Mouse (Mus musculus) layer of hippocampus, adult 18-20 months (tissue): ENCODE measurements around the gene Vmn1r7. TPM values are rescaled to one million over a fixed set of nuclear protein-coding genes. Genes with fewer than 3 reads are reported as not detected.
"Not testable (repeated sequence)": the region's sequence is repeated elsewhere in the genome, so short reads cannot be mapped to it uniquely, and the experiment has no call there.

Source experiments
- DNase-seq, 2 experiments: peaks; one replicate each; pipeline ENCODE4 v3.0.0; 2022; ENCODE audit warnings: low spot score in 2 of 2
- long read RNA-seq: library from polyadenylated mRNA; stranded (forward); transcript quantifications from one replicate; pipeline ENCODE4 v2.0.0, GENCODE M21; 2021
- total RNA-seq, 2 experiments: library from RNA; stranded (reverse); gene quantifications; 2 replicates each; pipeline ENCODE4 v1.2.3; 2021

The Vmn1r7 gene
- total RNA-seq = not detected
- long read RNA-seq = 0 reads

DNA sequence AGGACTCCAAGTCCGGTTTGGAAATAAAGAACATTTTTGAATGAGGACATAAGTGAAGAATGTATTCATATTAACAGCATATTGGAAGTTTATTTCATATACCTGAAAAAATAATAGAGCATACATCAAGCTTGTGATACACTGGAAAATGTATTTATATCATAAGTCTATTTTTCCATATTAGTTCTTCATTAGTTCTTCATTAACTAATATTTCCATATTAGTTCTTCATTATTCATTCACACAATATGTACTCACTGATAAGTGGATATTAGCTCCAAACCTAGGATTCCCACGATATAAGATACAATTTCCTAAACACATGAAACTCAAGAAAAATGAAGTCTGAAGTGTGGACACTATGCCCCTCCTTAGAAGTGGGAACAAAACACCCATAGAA is at the start of gene Vmn1r7:
Gene Vmn1r7, minus strand, starts transcription at position 101 of the 400 bp plus-strand sequence.
- not testable (repeated sequence) for DNase-seq

GRCm38 (mm10) chr6:57066487-57066886 is 41.4 kb upstream of the Vmn1r7 start, which contains the start of gene Vmn1r9:
TSS of gene Vmn1r9 (plus strand) at chr6:57066787.
- no peak for DNase-seq

DNA sequence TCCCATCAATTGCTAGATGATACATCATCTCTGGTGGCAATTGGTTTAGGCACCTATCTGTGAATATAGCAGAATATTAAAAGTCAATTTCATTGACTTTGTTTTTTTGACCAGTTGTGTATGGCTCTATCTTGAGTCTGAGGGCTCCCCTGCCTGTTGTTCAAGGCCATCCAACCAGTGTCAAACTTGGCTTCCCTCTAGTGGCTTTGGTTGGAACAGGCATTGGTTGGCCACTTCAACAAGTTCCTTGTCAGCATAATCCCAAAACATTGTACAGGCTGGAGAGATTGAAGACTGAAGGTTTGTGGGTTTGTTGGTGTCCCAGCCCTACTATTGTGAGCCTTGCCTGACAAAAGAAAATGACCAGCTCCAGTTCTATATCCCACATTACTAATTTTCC is 38.6 kb upstream of the Vmn1r7 start:
- DNase-seq = no peak

GRCm38 (mm10) chr6:57034674-57035073 is 9.6 kb upstream of the Vmn1r7 start:
- no peak for DNase-seq

DNA sequence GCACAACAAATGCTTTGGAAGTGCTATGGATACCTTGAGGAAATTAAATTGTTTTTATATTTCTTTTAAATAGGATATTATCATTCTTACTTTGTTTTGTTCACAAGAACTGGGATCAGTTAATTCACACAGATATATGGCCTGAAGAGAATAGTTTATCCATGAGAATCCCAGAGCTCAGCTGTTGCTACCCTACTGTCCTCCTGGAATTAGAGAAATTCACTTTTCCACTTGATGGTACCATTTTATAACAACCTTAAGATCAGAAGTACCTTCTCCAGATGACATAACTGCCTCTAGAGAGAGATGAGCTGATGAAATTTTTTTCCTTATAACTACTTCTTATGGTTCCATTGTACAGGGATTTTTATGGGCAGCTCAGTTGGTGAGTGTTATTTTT is 6.9 kb upstream of the Vmn1r7 start, which contains the start of gene Vmn1r8:
Gene Vmn1r8, plus strand, starts transcription at position 301 of the 400 bp plus-strand sequence.
- no peak for DNase-seq

- DNase-seq = no peak
Measured at GRCm38 (mm10) chr6:56996943-56997342, 28.2 kb downstream of the Vmn1r7 start, which contains the start of gene Vmn1r6. TSS of gene Vmn1r6 (plus strand) at chr6:56997243.

Other genes with a start within 250 kb of the Vmn1r7 start
- gene Kbtbd2, start 227.5 kb downstream of the Vmn1r7 start, total RNA-seq = 10 to 100 TPM; 52.9 to 55.2 TPM
- gene Fkbp9, start 193.3 kb downstream of the Vmn1r7 start, total RNA-seq = 10 to 100 TPM; 30.2 to 30.5 TPM
- 10 to 100 TPM; 38.2 to 38.6 TPM for gene Nt5c3, start 101.4 kb downstream of the Vmn1r7 start, total RNA-seq
- gene Vmn1r4, start 101.3 kb downstream of the Vmn1r7 start, total RNA-seq = under 1 TPM; 0.20 to 0.43 TPM
- gene Vmn1r5, start 55.1 kb downstream of the Vmn1r7 start, total RNA-seq = not detected
- not detected for gene Vmn1r6, start 28.1 kb downstream of the Vmn1r7 start, total RNA-seq
- not detected for gene Vmn1r8, start 7.0 kb upstream of the Vmn1r7 start, total RNA-seq
- gene Vmn1r9, start 41.5 kb upstream of the Vmn1r7 start, total RNA-seq = not detected
- not detected for gene Vmn1r10, start 84.1 kb upstream of the Vmn1r7 start, total RNA-seq
- gene Vmn1r11, start 108.1 kb upstream of the Vmn1r7 start, total RNA-seq = not detected
- not detected for gene Vmn1r12, start 131.6 kb upstream of the Vmn1r7 start, total RNA-seq
- not detected for gene Vmn1r13, start 178.0 kb upstream of the Vmn1r7 start, total RNA-seq
- gene Vmn1r14, start 206.4 kb upstream of the Vmn1r7 start, total RNA-seq = not detected
- gene Vmn1r15, start 232.6 kb upstream of the Vmn1r7 start, total RNA-seq = not detected